Mouse (Mus musculus): ENCODE data around the gene Spats2l. TPM values are rescaled to one million over a fixed set of nuclear protein-coding genes. Genes with fewer than 3 reads are reported as not detected.

Spats2l gene
- polyA plus RNA-seq, 2 experiments, result 81.4 to 202 TPM

GRCm38 (mm10) chr1:57953586-57954375 is 179.8 kb downstream of the Spats2l start:
- no peak overlapping the region for H3K4me2 ChIP-seq (replicated peaks; ENCODE audit: low read depth, low read length, severe bottlenecking)
- no peak overlapping the region for H3K9ac ChIP-seq (ENCODE audit: low read depth, low read length, severe bottlenecking)
- 86% methylated on average over 16 of the region's 16 CpGs for WGBS
- no peaks in the 10 kb centered on the region for H3K9me3 ChIP-seq (ENCODE audit: control insufficient read depth, low read length)
- DNase-seq (ENCODE audit: low spot score) (no peak), ATAC-seq (ENCODE audit: low FRiP score, low read depth) (no peak)
- H3K4me3 ChIP-seq (replicated peaks; ENCODE audit: low read length), result no peak overlapping the region
- no peak overlapping the region for H3K27ac ChIP-seq (replicated peaks; ENCODE audit: low read depth, low read length)
- peaks cover 33% of the 10 kb centered on the region for H3K36me3 ChIP-seq (ENCODE audit: control insufficient read depth, insufficient read depth, low read length)
- H3K27me3 ChIP-seq (ENCODE audit: control insufficient read depth, insufficient read depth, low read length), result no peaks in the 10 kb centered on the region
- TF ChIP-seq POLR2A (IDR thresholded peaks at IDR 0.05; ENCODE audit: borderline replicate concordance, extremely low read depth, insufficient read depth, insufficient read length), result no peak
- peaks cover 2% of the 10 kb centered on the region; the same call in 1 of the 2 replicates for H3K4me1 ChIP-seq (ENCODE audit: control insufficient read depth, insufficient read depth, low read length)

GRCm38 (mm10) chr1:57954376-57954765 is 180.4 kb downstream of the Spats2l start:
- Histone ChIP-seq H3K4me2 (replicated peaks; ENCODE audit: low read depth, low read length, severe bottlenecking) (no peak overlapping the region), H3K27ac (replicated peaks; ENCODE audit: low read depth, low read length) (no peak overlapping the region), H3K36me3 (ENCODE audit: control insufficient read depth, insufficient read depth, low read length) (peaks cover 35% of the 10 kb centered on the region), H3K9me3 (ENCODE audit: control insufficient read depth, low read length) (no peaks in the 10 kb centered on the region), H3K4me3 (replicated peaks; ENCODE audit: low read length) (no peak overlapping the region), H3K27me3 (ENCODE audit: control insufficient read depth, insufficient read depth, low read length) (no peaks in the 10 kb centered on the region), H3K4me1 (ENCODE audit: control insufficient read depth, insufficient read depth, low read length) (no peaks in the 10 kb centered on the region; the same call in 1 of the 2 replicates), H3K9ac (ENCODE audit: low read depth, low read length, severe bottlenecking) (no peak overlapping the region)
- ATAC-seq (ENCODE audit: low FRiP score, low read depth), result no peak
- no peak for DNase-seq (ENCODE audit: low spot score)
- 86% methylated on average over 5 of the region's 5 CpGs for WGBS
- TF ChIP-seq POLR2A (IDR thresholded peaks at IDR 0.05; ENCODE audit: borderline replicate concordance, extremely low read depth, insufficient read depth, insufficient read length), result no peak

- DNase-seq (ENCODE audit: low spot score) (no peak), ATAC-seq (ENCODE audit: low FRiP score, low read depth) (0 out of 2 replicates have a peak, but pooled peaks have one; percentile 24)
- no peak for TF ChIP-seq POLR2A (IDR thresholded peaks at IDR 0.05; ENCODE audit: borderline replicate concordance, extremely low read depth, insufficient read depth, insufficient read length)
- no peak overlapping the region for H3K27ac ChIP-seq (replicated peaks; ENCODE audit: low read depth, low read length)
- no peaks in the 10 kb centered on the region for H3K9me3 ChIP-seq (ENCODE audit: control insufficient read depth, low read length)
- no peaks in the 10 kb centered on the region for H3K27me3 ChIP-seq (ENCODE audit: control insufficient read depth, insufficient read depth, low read length)
- no peaks in the 10 kb centered on the region for H3K4me1 ChIP-seq (ENCODE audit: control insufficient read depth, insufficient read depth, low read length)
- 86% methylated on average over 1 of the region's 1 CpGs for WGBS
- H3K36me3 ChIP-seq (ENCODE audit: control insufficient read depth, insufficient read depth, low read length), result peaks cover 41% of the 10 kb centered on the region
- no peak overlapping the region for H3K4me2 ChIP-seq (replicated peaks; ENCODE audit: low read depth, low read length, severe bottlenecking)
- no peak overlapping the region for H3K4me3 ChIP-seq (replicated peaks; ENCODE audit: low read length)
- no peak overlapping the region for H3K9ac ChIP-seq (ENCODE audit: low read depth, low read length, severe bottlenecking)
Measured at GRCm38 (mm10) chr1:57955774-57956173, 181.8 kb downstream of the Spats2l start.

DNA sequence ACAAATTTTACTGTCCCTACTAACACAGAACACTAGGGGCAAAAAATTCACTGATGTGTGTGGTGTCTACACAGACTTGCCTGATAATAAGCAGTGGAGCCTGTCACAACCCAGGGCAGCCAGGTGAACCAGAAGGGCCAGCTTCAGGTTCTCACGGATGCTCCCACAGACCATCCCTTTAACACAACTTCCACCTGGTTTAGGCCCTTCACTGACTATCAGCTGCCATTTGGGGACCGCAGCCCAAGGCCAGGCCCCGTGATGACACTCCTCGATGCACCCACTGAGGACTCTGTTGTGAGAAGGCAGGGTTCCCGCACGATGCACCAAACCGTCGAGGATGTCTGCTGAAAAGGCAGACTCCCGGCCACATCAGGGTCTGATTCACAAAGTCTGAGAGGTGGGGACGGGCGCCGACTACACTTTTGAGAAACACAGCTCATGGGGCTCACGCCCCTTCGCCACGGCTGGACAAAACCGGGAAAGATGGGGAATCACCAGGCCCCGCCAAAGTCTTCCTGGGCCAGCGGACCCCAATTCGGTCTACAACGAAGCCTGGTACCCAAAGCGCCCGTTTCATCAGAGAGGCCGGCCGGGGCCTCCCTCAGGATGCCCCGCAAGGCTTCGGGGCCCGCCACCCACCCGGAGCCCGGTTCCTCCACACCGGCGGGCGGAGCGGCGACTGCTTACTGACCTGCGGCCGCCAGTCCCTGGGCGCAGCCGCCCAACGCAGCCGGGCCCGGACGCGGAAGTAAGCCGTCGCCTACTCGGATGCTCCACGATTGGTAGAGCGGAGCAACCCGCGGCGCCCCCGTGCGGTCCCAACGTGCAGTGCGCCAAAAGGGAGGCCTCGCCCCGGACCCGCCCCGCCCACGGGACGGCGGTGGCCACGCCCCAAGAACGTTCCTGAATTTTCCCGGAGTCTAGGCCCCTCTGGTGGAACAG is 195.6 kb downstream of the Spats2l start:
- ATAC-seq (ENCODE audit: low FRiP score, low read depth) (peak; percentile 96), DNase-seq (ENCODE audit: low spot score) (peak; percentile 91)
- Histone ChIP-seq H3K9ac (ENCODE audit: low read depth, low read length, severe bottlenecking) (peak overlapping the region; percentile 78), H3K4me3 (replicated peaks; ENCODE audit: low read length) (peak overlapping the region; percentile 57), H3K9me3 (ENCODE audit: control insufficient read depth, low read length) (no peaks in the 10 kb centered on the region), H3K36me3 (ENCODE audit: control insufficient read depth, insufficient read depth, low read length) (0 out of 2 replicates have a peak, but pooled peaks cover 12% of the 10 kb centered on the region), H3K27me3 (ENCODE audit: control insufficient read depth, insufficient read depth, low read length) (no peaks in the 10 kb centered on the region), H3K4me1 (ENCODE audit: control insufficient read depth, insufficient read depth, low read length) (peaks cover 15% of the 10 kb centered on the region), H3K4me2 (replicated peaks; ENCODE audit: low read depth, low read length, severe bottlenecking) (peak overlapping the region; percentile 78), H3K27ac (replicated peaks; ENCODE audit: low read depth, low read length) (peak overlapping the region; percentile 61)
- TF ChIP-seq POLR2A (IDR thresholded peaks at IDR 0.05; ENCODE audit: borderline replicate concordance, extremely low read depth, insufficient read depth, insufficient read length), result peak; percentile 90; the same call in 1 of the 2 replicates
- WGBS, result under 1% methylated on average over 64 of the region's 65 CpGs

- no peak overlapping the region for H3K27ac ChIP-seq (replicated peaks; ENCODE audit: low read depth, low read length)
- no peak overlapping the region for H3K4me3 ChIP-seq (replicated peaks; ENCODE audit: low read length)
- no peaks in the 10 kb centered on the region for H3K27me3 ChIP-seq (ENCODE audit: control insufficient read depth, insufficient read depth, low read length)
- WGBS, result 88% methylated on average over 2 of the region's 2 CpGs
- no peak for DNase-seq (ENCODE audit: low spot score)
- H3K36me3 ChIP-seq (ENCODE audit: control insufficient read depth, insufficient read depth, low read length), result no peaks in the 10 kb centered on the region
- TF ChIP-seq POLR2A (IDR thresholded peaks at IDR 0.05; ENCODE audit: borderline replicate concordance, extremely low read depth, insufficient read depth, insufficient read length), result no peak
- no peak overlapping the region for H3K4me2 ChIP-seq (replicated peaks; ENCODE audit: low read depth, low read length, severe bottlenecking)
- no peaks in the 10 kb centered on the region for H3K9me3 ChIP-seq (ENCODE audit: control insufficient read depth, low read length)
- ATAC-seq (ENCODE audit: low FRiP score, low read depth), result no peak
- H3K9ac ChIP-seq (ENCODE audit: low read depth, low read length, severe bottlenecking), result no peak overlapping the region
- H3K4me1 ChIP-seq (ENCODE audit: control insufficient read depth, insufficient read depth, low read length), result peaks cover 15% of the 10 kb centered on the region
Measured at GRCm38 (mm10) chr1:57971588-57971987, 197.6 kb downstream of the Spats2l start.

Data from limb, embryonic 14.5 days (tissue).